Mouse (Mus musculus) CH12.LX (cell line): Measurements from ENCODE around the gene Dpp10.

Experiments
- ELF1 ChIP-seq: IDR thresholded peaks from 2 replicates; pipeline ENCODE4 v1.6.1; 2014; ENCODE audit warnings: low read depth, mild to moderate bottlenecking, inconsistent platforms, low read length, improper control_type of control experiment
- EP300 ChIP-seq: IDR thresholded peaks from 2 replicates; pipeline ENCODE4 v1.6.1; 2011; ENCODE audit warnings: low read length, improper control_type of control experiment
- MAZ ChIP-seq: IDR thresholded peaks from 2 replicates; pipeline ENCODE4 v1.6.1; 2012; ENCODE audit warnings: low read depth, mild to moderate bottlenecking, inconsistent platforms, low read length, improper control_type of control experiment, moderate library complexity
- POLR2A ChIP-seq: IDR thresholded peaks from 2 replicates; pipeline ENCODE4 v1.6.1; 2011; ENCODE audit warnings: low read depth, mild to moderate bottlenecking, improper control_type of control experiment, low read length
- POLR2AphosphoS2 ChIP-seq: IDR thresholded peaks from 2 replicates; pipeline ENCODE4 v1.6.1; 2011; ENCODE audit warnings: low read depth, low read length, improper control_type of control experiment

GRCm38 (mm10) chr1:123933812-123934727, 111.3 kb downstream of the Dpp10 start:
- TF ChIP-seq ELF1 (no peak), MAZ (no peak), EP300 (no peak), POLR2A (no peak), POLR2AphosphoS2 (no peak)
